Mouse (Mus musculus): ENCODE measurements around the gene Slco3a1. TPM values are rescaled to one million over a fixed set of nuclear protein-coding genes. Genes with fewer than 3 reads are reported as not detected.

The Slco3a1 gene
- polyA plus RNA-seq, 2 experiments, result 0.69 to 1.1 TPM

GRCm38 (mm10) chr7:74524188-74524971 lies 30.2 kb downstream of the Slco3a1 start:
- WGBS (ENCODE audit: insufficient replicate concordance), result 49% methylated on average over 8 of the region's 8 CpGs
- H3K9me3 ChIP-seq (ENCODE audit: control insufficient read depth, low read length), result no peaks in the 10 kb centered on the region
- no peak overlapping the region for H3K4me2 ChIP-seq (ENCODE audit: low read depth)
- no peaks in the 10 kb centered on the region for H3K27me3 ChIP-seq (ENCODE audit: control insufficient read depth, insufficient read depth, low read length)
- no peak for TF ChIP-seq EP300 (IDR thresholded peaks at IDR 0.05; ENCODE audit: low read depth)
- TF ChIP-seq CTCF (IDR thresholded peaks at IDR 0.05; ENCODE audit: low read depth), result no peak
- no peak for DNase-seq (ENCODE audit: low read depth in 3 of 3, low spot score in 3 of 3)
- H3K27ac ChIP-seq, result no peak overlapping the region
- no peak overlapping the region for H3K9ac ChIP-seq (replicated peaks)
- H3K4me1 ChIP-seq (replicated peaks; ENCODE audit: control insufficient read depth in 2 of 2, insufficient read depth in 2 of 2, low read length in 1 of 2), result peaks cover 0 to 2% of the 10 kb centered on the region in 2 experiments; a peak in 2 of 4 replicates
- no peaks in the 10 kb centered on the region for H3K36me3 ChIP-seq (replicated peaks; ENCODE audit: control insufficient read depth, insufficient read depth, low read depth)
- H3K4me3 ChIP-seq (ENCODE audit: insufficient read depth in 1 of 2, low read depth in 2 of 2, low read length in 2 of 2), result no peak overlapping the region
- no peak for ATAC-seq (ENCODE audit: insufficient read depth)

GRCm38 (mm10) chr7:74523086-74523485 lies 31.5 kb downstream of the Slco3a1 start:
- 44% methylated on average over 4 of the region's 4 CpGs for WGBS (ENCODE audit: insufficient replicate concordance)
- TF ChIP-seq EP300 (IDR thresholded peaks at IDR 0.05; ENCODE audit: low read depth) (no peak), CTCF (IDR thresholded peaks at IDR 0.05; ENCODE audit: low read depth) (no peak)
- no peak overlapping the region for H3K27ac ChIP-seq
- no peaks in the 10 kb centered on the region for H3K36me3 ChIP-seq (replicated peaks; ENCODE audit: control insufficient read depth, insufficient read depth, low read depth)
- H3K4me2 ChIP-seq (ENCODE audit: low read depth), result no peak overlapping the region
- ATAC-seq (ENCODE audit: insufficient read depth) (no peak), DNase-seq (ENCODE audit: low read depth in 3 of 3, low spot score in 3 of 3) (no peak)
- no peaks in the 10 kb centered on the region for H3K9me3 ChIP-seq (ENCODE audit: control insufficient read depth, low read length)
- H3K4me1 ChIP-seq (replicated peaks; ENCODE audit: control insufficient read depth in 2 of 2, insufficient read depth in 2 of 2, low read length in 1 of 2), result no peaks in the 10 kb centered on the region; a peak in 1 of 4 replicates
- no peak overlapping the region for H3K9ac ChIP-seq (replicated peaks)
- no peaks in the 10 kb centered on the region for H3K27me3 ChIP-seq (ENCODE audit: control insufficient read depth, insufficient read depth, low read length)
- no peak overlapping the region for H3K4me3 ChIP-seq (ENCODE audit: insufficient read depth in 1 of 2, low read depth in 2 of 2, low read length in 2 of 2)

GRCm38 (mm10) chr7:74522260-74522659 lies 32.3 kb downstream of the Slco3a1 start:
- WGBS (ENCODE audit: insufficient replicate concordance), result 38% methylated on average over 4 of the region's 4 CpGs
- TF ChIP-seq CTCF (IDR thresholded peaks at IDR 0.05; ENCODE audit: low read depth), result no peak
- no peak for TF ChIP-seq EP300 (IDR thresholded peaks at IDR 0.05; ENCODE audit: low read depth)

GRCm38 (mm10) chr7:74519386-74519785 lies 35.2 kb downstream of the Slco3a1 start:
- no peaks in the 10 kb centered on the region; a peak in 1 of 4 replicates for H3K4me1 ChIP-seq (replicated peaks; ENCODE audit: control insufficient read depth in 2 of 2, insufficient read depth in 2 of 2, low read length in 1 of 2)
- no peak for TF ChIP-seq EP300 (IDR thresholded peaks at IDR 0.05; ENCODE audit: low read depth)
- no peak for TF ChIP-seq CTCF (IDR thresholded peaks at IDR 0.05; ENCODE audit: low read depth)
- H3K36me3 ChIP-seq (replicated peaks; ENCODE audit: control insufficient read depth, insufficient read depth, low read depth), result no peaks in the 10 kb centered on the region
- no peak for DNase-seq (ENCODE audit: low read depth in 3 of 3, low spot score in 3 of 3)
- no peaks in the 10 kb centered on the region for H3K9me3 ChIP-seq (ENCODE audit: control insufficient read depth, low read length)
- no peak overlapping the region for H3K4me2 ChIP-seq (ENCODE audit: low read depth)
- ATAC-seq (ENCODE audit: insufficient read depth), result no peak
- H3K27ac ChIP-seq, result no peak overlapping the region
- no peak overlapping the region for H3K4me3 ChIP-seq (ENCODE audit: insufficient read depth in 1 of 2, low read depth in 2 of 2, low read length in 2 of 2)
- WGBS (ENCODE audit: insufficient replicate concordance), result 62% methylated on average over 6 of the region's 6 CpGs
- no peaks in the 10 kb centered on the region for H3K27me3 ChIP-seq (ENCODE audit: control insufficient read depth, insufficient read depth, low read length)
- no peak overlapping the region for H3K9ac ChIP-seq (replicated peaks)

More at GRCm38 (mm10) chr7:74522260-74522659, 32.3 kb downstream of the Slco3a1 start:
- H3K9ac ChIP-seq (replicated peaks), result no peak overlapping the region
- H3K36me3 ChIP-seq (replicated peaks; ENCODE audit: control insufficient read depth, insufficient read depth, low read depth), result no peaks in the 10 kb centered on the region
- no peak overlapping the region for H3K4me3 ChIP-seq (ENCODE audit: insufficient read depth in 1 of 2, low read depth in 2 of 2, low read length in 2 of 2)
- H3K9me3 ChIP-seq (ENCODE audit: control insufficient read depth, low read length), result no peaks in the 10 kb centered on the region
- H3K27ac ChIP-seq, result no peak overlapping the region
- H3K4me2 ChIP-seq (ENCODE audit: low read depth), result no peak overlapping the region
- ATAC-seq (ENCODE audit: insufficient read depth) (no peak), DNase-seq (ENCODE audit: low read depth in 3 of 3, low spot score in 3 of 3) (no peak)
- no peaks in the 10 kb centered on the region for H3K27me3 ChIP-seq (ENCODE audit: control insufficient read depth, insufficient read depth, low read length)
- H3K4me1 ChIP-seq (replicated peaks; ENCODE audit: control insufficient read depth in 2 of 2, insufficient read depth in 2 of 2, low read length in 1 of 2), result no peaks in the 10 kb centered on the region; a peak in 1 of 4 replicates

GRCm38 (mm10) chr7:74518776-74519175 lies 35.8 kb downstream of the Slco3a1 start:
- ATAC-seq (ENCODE audit: insufficient read depth), result no peak
- no peak for TF ChIP-seq EP300 (IDR thresholded peaks at IDR 0.05; ENCODE audit: low read depth)
- no peak for TF ChIP-seq CTCF (IDR thresholded peaks at IDR 0.05; ENCODE audit: low read depth)
- no peaks in the 10 kb centered on the region for H3K4me1 ChIP-seq (replicated peaks; ENCODE audit: control insufficient read depth in 2 of 2, insufficient read depth in 2 of 2, low read length in 1 of 2)

More at GRCm38 (mm10) chr7:74518776-74519175, 35.8 kb downstream of the Slco3a1 start:
- no peak overlapping the region for H3K9ac ChIP-seq (replicated peaks)
- H3K9me3 ChIP-seq (ENCODE audit: control insufficient read depth, low read length), result no peaks in the 10 kb centered on the region
- H3K4me2 ChIP-seq (ENCODE audit: low read depth), result no peak overlapping the region
- no peaks in the 10 kb centered on the region for H3K36me3 ChIP-seq (replicated peaks; ENCODE audit: control insufficient read depth, insufficient read depth, low read depth)
- H3K4me3 ChIP-seq (ENCODE audit: insufficient read depth in 1 of 2, low read depth in 2 of 2, low read length in 2 of 2), result no peak overlapping the region
- no peaks in the 10 kb centered on the region for H3K27me3 ChIP-seq (ENCODE audit: control insufficient read depth, insufficient read depth, low read length)
- 56% methylated on average over 1 of the region's 1 CpGs for WGBS (ENCODE audit: insufficient replicate concordance)
- H3K27ac ChIP-seq, result no peak overlapping the region
- DNase-seq (ENCODE audit: low read depth in 3 of 3, low spot score in 3 of 3), result no peak
